Mouse (Mus musculus) spleen, embryonic (tissue): ENCODE data around the gene Rasgef1b.

Experiments used
- CTCF ChIA-PET: fragments of 350-600 bp; sonication (Branson Sonifier 250); formaldehyde crosslinking; loops from one replicate; lab custom pipeline; 2022; lab: Charles Lee

Gene Rasgef1b

GRCm38 (mm10) chr5:99471790-99472189, 257.1 kb downstream of the Rasgef1b start:
- CTCF ChIA-PET, result no interaction called here

GRCm38 (mm10) chr5:99470613-99471012, 258.3 kb downstream of the Rasgef1b start:
- CTCF ChIA-PET, result no interaction called here

GRCm38 (mm10) chr5:99459007-99459406, 269.9 kb downstream of the Rasgef1b start:
- CTCF ChIA-PET, result no interaction called here

- CTCF ChIA-PET, result no interaction called here
These were observed 271.6 kb downstream of the Rasgef1b start for GRCm38 (mm10) chr5:99457291-99457690.

- CTCF ChIA-PET, result interaction anchor here (0.6 kb wide), 1 partner anchor 62 kb away, joined by 5 read pairs; no protein-coding TSS in a partner anchor
These were observed 276.9 kb downstream of the Rasgef1b start for GRCm38 (mm10) chr5:99451939-99452338.

GRCm38 (mm10) chr5:99451416-99451815, 277.4 kb downstream of the Rasgef1b start:
- CTCF ChIA-PET, result no interaction called here

- CTCF ChIA-PET, result no interaction called here
These were observed 277.9 kb downstream of the Rasgef1b start for GRCm38 (mm10) chr5:99450994-99451393.

GRCm38 (mm10) chr5:99450463-99450862, 278.4 kb downstream of the Rasgef1b start:
- CTCF ChIA-PET, result no interaction called here

- CTCF ChIA-PET, result no interaction called here
These were observed 281.4 kb downstream of the Rasgef1b start for GRCm38 (mm10) chr5:99447481-99447880.

GRCm38 (mm10) chr5:99445242-99445641, 283.6 kb downstream of the Rasgef1b start:
- CTCF ChIA-PET, result interaction anchor here (0.7 kb wide), 1 partner anchor 55 kb away, joined by 5 read pairs; no protein-coding TSS in a partner anchor

GRCm38 (mm10) chr5:99444777-99445176, 284.1 kb downstream of the Rasgef1b start:
- CTCF ChIA-PET, result interaction anchor here (0.7 kb wide), 1 partner anchor 55 kb away, joined by 5 read pairs; no protein-coding TSS in a partner anchor

- CTCF ChIA-PET, result no interaction called here
These were observed 288.8 kb downstream of the Rasgef1b start for GRCm38 (mm10) chr5:99440109-99440508.

GRCm38 (mm10) chr5:99438526-99438925, 290.3 kb downstream of the Rasgef1b start:
- CTCF ChIA-PET, result no interaction called here

- CTCF ChIA-PET, result interaction anchor here (0.7 kb wide), 2 partner anchors 53 to 510 kb away, joined by 3 read pairs; no protein-coding TSS in a partner anchor
These were observed 294.6 kb downstream of the Rasgef1b start for GRCm38 (mm10) chr5:99434226-99434625.

- CTCF ChIA-PET, result interaction anchor here (0.7 kb wide), 1 partner anchor 21 kb away, joined by 4 read pairs; no protein-coding TSS in a partner anchor
These were observed 296.4 kb downstream of the Rasgef1b start for GRCm38 (mm10) chr5:99432471-99432870.

- CTCF ChIA-PET, result no interaction called here
These were observed 299.6 kb downstream of the Rasgef1b start for GRCm38 (mm10) chr5:99429273-99429672.

- CTCF ChIA-PET, result no interaction called here
These were observed 300.2 kb downstream of the Rasgef1b start for GRCm38 (mm10) chr5:99428648-99429047.

- CTCF ChIA-PET, result no interaction called here
These were observed 305.6 kb downstream of the Rasgef1b start for GRCm38 (mm10) chr5:99423271-99423670.

- CTCF ChIA-PET, result no interaction called here
These were observed 306.0 kb downstream of the Rasgef1b start for GRCm38 (mm10) chr5:99422856-99423255.

- CTCF ChIA-PET, result no interaction called here
These were observed 306.8 kb downstream of the Rasgef1b start for GRCm38 (mm10) chr5:99422092-99422491.

- CTCF ChIA-PET, result no interaction called here
These were observed 309.0 kb downstream of the Rasgef1b start for GRCm38 (mm10) chr5:99419872-99420271.

- CTCF ChIA-PET, result no interaction called here
These were observed 312.0 kb downstream of the Rasgef1b start for GRCm38 (mm10) chr5:99416902-99417301.

GRCm38 (mm10) chr5:99415676-99416075, 313.2 kb downstream of the Rasgef1b start:
- CTCF ChIA-PET, result no interaction called here

GRCm38 (mm10) chr5:99415049-99415448, 313.8 kb downstream of the Rasgef1b start:
- CTCF ChIA-PET, result no interaction called here
